Mouse (Mus musculus) cerebellum, adult 2 months (tissue): ENCODE results near the gene Ahnak.

Source experiments
- CTCF ChIP-seq: fragments of 200-500 bp; IDR thresholded peaks from 2 replicates; pipeline ENCODE4 v1.5.1; 2011; ENCODE audit warnings: low read depth, mild to moderate bottlenecking, control low read depth, low read length, moderate library complexity, borderline replicate concordance; ENCODE audit not compliant: insufficient read depth
- POLR2A ChIP-seq: fragments of 200-500 bp; IDR thresholded peaks from 2 replicates; pipeline ENCODE4 v1.6.1; 2011; ENCODE audit warnings: low read length, control low read depth, borderline replicate concordance; ENCODE audit not compliant: insufficient read depth

GRCm38 (mm10) chr19:8946929-8947328 is 42.2 kb upstream of the Ahnak start:
- TF ChIP-seq CTCF (no peak), POLR2A (no peak)
